Mouse (Mus musculus) kidney, adult 2 months (tissue): ENCODE data around the gene Defb13.

Experiments used
- CTCF ChIP-seq: fragments of 200-500 bp; conservative IDR thresholded peaks from 2 replicates; pipeline ENCODE4 v1.5.1; 2011; ENCODE audit warnings: low read depth, mild to moderate bottlenecking, control low read depth, low read length, moderate library complexity, mixed read lengths; ENCODE audit not compliant: insufficient read depth, insufficient read length
- POLR2A ChIP-seq: fragments of 200-500 bp; IDR thresholded peaks from one replicate; pipeline ENCODE4 v1.6.1; 2011; ENCODE audit warnings: low read depth, low read length, control low read depth

GRCm38 (mm10) chr8:21966646-21967045, 20.1 kb downstream of the Defb13 start:
- TF ChIP-seq CTCF (no peak), POLR2A (no peak)
